Mouse (Mus musculus): Measurements from ENCODE around the gene Spef1. TPM values are rescaled to one million over a fixed set of nuclear protein-coding genes. Genes with fewer than 3 reads are reported as not detected.
A peak's percentile ranks its signal among the peaks of the same experiment; 100 is the strongest.

Gene Spef1
- polyA plus RNA-seq, 2 experiments from 2014 or later: 0.34 to 0.79 TPM

DNA sequence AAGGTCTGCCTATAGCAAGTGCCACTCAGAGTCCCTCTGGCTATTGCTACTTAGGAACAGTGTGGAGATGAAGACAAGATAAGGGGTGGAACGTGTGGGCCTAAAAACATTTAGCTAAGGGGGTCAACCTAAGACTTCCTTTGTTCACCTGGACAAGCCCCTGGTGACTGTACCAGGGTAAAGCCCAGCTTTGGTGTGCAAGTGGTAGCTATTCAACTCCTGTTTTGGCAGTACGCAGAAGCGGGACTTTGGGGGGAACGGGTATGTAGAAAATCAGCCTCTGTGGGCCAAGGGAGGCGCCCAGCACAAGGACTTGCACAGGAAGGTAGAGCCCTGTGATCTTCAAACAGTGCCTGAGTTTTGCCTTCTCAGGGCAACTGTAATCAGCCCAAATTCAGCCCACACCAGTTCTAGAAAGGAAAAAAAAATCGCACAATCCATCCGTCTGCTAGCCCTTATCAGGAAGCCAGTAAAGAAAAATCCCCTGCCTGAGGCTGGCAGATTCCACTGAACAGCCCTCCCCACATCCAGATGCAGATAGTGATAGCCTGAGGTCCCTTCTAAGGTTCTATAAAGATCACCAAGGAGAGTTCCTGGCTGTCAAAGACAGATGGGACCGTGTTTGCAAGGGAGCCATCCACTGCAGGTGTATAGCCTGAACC, 18.6 kb upstream of the Spef1 start:
- no peak for ATAC-seq

DNA sequence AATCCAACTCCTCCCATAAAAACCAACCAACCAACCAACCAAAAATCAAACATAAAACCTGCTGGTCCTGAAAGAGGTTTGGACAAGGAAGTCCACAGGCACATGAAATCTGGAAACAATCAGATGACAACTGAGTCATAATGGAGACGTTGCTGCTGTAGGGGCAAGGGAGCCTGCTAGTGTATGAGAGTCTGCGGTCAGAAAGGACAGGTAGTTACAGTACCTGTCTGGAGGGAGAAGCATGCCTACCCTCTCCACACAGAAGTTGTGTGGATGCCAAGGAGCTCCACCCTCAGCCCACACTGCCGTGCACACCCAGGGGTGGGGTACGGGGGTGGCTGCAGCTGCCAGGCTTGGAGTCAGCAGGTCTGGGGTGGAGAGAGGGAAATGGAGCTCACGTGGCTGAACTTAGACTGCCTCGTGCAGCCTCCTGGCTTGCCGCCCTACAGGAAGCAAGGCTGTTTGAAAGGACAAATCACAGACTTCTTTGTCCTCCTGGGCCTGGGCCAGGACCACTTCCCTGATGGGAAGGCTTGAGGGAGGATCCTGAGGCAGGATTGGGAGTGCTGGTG, 17.4 kb upstream of the Spef1 start:
- peak; percentile 39 for ATAC-seq

DNA sequence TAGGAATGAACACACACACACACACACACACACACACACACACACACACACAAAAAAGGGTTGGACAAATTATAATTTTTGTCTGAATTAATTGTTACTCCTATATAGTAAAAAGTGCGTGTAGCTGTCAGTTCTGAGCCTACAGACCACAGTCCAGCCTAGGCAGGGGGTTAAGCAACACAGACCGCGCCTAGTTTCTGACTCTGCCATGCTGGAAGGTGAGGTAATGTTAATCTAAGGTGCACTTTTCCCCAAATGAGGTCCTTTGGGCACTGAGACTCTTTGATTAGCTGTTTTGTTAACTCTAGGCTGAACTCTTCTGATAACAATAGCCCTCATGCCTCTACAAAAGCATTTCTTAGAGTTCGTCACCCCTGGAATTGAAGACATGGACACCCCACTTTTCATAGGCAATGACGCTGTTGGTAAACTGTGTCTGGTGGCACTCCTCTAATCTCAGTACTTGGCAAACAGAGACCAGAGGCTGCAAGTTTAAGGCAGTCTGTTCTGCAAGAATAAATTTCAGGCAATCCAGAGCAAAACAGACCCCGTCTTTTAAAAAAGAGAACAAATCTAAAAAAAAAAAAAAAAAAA, 16.8 kb upstream of the Spef1 start:
- ATAC-seq: no peak

DNA sequence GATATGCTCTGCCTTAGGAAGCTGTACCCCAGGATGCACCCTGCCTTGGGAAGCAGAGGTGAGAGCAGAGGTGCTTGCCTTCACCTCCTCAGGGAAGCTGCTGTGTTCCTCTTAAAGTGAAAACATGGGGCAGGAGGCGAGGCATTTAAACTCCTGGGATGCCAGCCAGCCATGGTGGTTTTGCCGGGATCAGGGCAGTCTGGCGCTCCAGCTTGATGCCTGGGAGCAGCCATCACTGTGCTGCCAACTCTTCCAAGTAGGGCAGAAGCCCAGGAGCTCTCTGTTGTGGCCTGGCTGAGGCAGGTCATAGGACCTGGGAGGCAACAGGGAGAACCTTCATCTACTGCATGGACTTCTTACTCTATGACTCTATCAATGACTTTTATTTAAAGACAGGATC, 14.2 kb upstream of the Spef1 start:
- no peak for ATAC-seq

DNA sequence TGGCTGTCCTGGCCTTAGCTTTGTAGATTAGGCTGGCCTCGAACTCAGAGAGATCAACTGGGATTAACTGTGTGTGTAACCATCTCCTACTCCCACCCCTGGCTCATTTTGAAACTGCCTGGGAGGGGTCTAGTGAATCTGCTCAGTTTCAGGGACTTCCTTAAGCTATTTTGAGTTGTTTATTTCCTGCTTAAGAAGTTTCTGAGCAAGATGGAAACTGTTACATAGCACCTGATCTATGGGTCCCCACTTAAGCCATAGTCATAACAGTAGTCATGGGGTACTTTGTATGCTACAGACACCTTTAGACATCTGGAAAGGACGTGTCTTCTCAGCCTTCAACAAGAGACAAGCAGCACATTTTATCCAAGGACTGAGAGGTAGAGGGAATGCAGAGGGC, 13.6 kb upstream of the Spef1 start:
- ATAC-seq: no peak

DNA sequence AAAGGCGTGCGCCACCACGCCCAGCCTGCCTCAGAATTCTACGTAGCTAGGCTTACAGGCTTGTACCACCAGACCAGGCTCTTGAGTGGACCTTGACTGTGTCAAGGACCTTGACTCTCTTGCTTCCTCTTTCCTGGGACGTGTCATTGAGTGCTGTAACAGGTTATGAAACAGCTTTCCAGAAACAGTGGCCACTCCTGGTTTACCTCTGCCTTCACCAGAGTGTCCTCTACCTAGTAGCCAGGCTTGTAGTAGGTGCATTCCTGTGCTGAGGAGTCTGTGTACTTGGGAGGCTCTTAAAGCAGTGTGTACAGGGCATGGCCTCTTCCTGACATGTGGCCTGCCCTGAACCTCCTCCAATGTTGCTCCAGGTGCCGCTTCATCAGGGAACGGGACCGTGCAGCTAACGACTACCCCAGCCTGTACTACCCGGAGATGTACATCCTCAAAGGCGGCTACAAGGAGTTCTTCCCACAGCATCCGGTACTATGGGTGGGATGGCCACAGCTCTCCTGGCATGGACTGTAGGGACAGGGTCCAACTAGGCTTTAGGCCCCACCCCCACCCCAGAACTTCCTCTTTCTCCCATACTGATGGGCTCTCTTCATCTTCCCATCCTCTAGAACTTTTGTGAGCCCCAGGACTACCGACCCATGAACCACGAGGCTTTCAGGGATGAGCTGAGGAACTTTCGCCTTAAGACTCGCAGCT, 9.7 kb upstream of the Spef1 start:
- no peak for ATAC-seq

DNA sequence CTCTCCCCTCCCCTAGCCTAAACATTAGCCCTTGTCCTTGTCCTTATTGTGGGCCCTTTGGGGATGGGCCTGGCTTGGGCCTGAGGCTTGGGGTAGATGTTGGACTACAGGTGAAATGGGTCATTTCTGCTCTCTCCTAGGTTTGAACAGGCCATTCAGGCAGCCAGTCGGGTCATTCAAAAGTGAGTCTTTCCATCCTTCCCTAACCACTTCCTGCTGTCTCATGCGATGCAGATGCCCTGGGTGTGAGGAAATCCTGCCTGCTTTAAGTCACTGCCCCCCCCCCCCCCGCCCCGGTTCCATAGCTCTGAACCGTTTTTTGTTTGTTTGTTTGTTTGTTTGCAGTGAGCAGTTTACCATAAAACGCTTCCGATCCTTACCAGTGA, 3.9 kb upstream of the Spef1 start:
- ATAC-seq: peak; percentile 30

DNA sequence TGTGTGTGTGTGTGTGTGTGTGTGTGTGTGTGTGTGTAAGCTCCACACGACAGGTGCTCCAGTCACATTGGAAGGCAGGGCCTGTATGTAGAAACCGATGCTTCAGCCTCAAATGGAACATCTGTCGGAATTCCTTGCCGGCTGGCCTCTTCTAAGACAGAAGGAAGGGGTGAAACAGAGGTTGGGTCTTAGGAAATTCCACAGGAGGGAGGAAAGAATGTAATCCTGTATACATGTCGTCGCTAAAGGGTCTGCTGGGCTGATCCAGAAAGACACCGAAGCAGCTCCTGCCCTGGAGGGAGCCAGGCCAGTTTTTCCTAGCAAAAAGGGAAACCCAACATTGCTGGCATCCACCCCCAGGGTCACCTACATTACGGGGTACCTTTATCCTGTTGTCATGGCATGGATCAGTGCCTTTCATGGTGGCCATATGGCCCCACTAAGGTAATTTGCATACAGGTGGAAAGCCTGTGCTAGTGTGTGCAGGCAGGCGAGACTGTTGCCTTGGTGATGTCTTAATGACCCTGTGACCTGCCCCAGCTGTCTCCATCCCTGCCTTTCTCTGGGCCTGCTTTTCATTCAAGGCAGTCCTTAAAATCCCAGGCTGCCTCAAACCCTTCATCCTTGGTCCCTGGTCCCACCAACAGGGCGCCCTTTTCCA, 3.4 kb upstream of the Spef1 start:
- peak; percentile 6 for ATAC-seq

DNA sequence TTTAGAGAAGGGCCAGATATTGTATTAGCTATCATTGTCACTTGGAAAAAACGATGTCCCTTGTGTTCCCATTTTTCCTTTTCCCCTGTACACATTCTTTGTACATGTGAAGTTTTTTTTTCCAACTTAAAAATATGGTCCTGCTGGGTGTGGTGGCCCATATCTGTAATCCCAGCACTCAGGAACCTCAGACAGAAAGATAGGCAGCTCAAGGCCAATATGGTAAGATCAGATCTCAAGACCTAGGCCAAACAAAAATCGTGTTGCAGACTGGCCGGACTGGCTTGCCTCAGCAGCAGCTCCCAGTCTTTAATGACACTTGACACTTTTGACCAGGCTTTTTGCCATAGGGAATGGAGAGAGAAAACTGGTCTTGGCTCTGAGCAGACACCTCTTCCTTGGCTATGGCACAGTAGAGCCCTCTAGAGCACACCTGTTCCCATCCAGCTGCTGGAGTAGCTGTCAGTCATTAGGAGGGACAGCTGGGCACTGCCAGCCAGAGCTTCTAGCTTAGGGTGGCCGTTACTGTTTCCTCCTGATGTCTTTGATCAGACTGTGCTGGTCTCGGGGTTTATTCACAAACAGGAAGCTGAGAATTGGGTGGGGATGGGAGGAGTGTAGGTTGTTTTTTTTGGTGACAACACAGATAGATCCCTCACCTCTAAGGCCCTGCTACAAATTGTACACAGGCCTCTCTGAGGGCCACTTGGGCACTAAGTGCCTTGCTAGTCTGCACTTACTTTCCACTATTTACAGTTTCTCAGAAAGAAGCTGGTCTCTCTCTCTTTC, 2.6 kb upstream of the Spef1 start:
- peak; percentile 54 for ATAC-seq

DNA sequence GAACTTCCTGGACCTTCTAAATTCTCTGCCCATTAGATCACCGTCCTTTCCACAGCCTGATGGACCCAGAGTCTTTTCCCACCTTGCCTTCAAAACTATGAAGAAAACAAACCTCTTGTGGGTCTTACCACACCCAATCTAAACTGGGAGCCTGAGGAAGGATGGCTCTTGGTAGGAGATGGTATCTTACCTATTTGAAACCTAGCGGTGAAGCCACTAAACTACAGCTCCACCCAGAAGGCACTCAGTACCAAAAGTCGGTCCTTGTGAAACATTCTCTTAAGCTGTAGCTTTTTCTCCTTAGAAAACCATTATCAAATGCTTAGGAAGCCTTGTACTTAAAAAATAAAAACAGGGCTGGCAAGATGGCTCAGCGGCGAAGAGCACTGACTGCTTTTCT, 1.2 kb upstream of the Spef1 start:
- peak; percentile 31 for ATAC-seq

DNA sequence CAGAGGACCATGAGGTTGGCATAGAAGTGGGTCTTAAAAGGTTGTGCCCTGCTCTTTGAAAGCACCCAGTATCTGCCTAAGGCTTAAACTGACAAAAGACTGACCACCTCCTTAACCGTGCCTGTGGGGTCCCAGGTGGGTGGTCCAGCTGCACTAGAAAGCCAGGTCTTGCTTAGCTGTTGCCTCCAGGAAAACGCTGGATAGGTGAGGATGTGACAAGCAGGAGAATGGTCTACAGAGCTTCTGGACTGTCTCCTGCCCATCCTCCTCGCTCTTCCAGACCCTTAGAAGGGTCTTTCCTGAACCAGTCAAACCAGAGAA, 480 bp upstream of the Spef1 start:
- ATAC-seq: no peak

DNA sequence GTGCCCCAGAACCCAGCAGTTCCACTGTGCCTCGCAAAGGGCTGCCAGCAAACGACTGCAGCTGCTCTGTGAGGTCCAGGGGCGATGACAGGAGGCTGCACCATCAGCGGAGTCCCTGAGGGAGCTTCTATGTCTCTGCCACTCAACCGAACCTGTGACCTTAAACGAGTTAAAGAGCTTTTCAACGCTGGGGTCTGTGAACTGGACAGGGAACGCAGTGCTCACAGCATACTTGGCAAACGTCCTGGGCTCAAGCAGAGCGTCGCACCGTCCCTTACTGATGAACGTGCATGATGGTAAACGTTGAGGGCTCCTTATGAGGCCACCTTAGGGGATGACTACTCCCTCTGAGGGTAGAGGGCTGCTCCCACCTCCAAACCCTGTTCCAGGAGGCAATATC, 739 bp downstream of the Spef1 start:
- no peak for ATAC-seq

DNA sequence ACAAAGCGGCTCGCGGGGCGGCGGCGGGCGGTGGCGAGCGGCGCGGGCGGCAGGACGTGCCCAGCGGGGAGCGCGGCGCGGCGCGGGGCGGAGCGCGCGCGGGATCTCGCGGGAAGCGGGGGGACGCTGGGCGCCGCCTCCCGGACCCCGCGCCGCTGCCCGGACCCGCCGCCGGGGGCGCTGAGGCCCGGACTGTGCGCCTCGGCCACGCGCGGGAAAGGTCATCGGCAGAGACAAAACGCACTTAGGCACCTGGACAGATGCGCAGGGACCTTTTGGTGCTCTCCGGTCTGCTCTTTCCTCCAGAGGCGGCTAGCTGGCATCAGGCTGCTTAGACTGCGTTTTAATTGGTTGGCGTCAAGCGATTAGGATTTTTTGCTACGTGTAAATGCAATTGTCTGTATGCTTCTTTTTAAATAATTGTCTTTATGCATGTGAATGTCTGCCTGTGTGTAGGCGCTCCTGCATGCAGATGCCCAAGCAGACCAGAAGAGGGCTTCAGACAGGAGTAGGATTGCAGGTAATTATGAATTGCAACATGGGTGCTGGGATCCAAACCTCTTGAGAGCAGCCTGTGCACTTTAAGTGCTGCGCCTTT, 7.0 kb downstream of the Spef1 start, which contains the start of gene Cenpb:
Gene Cenpb, minus strand, starts transcription at position 78 of the 598 bp plus-strand sequence.
- ATAC-seq: peak; percentile 81

DNA sequence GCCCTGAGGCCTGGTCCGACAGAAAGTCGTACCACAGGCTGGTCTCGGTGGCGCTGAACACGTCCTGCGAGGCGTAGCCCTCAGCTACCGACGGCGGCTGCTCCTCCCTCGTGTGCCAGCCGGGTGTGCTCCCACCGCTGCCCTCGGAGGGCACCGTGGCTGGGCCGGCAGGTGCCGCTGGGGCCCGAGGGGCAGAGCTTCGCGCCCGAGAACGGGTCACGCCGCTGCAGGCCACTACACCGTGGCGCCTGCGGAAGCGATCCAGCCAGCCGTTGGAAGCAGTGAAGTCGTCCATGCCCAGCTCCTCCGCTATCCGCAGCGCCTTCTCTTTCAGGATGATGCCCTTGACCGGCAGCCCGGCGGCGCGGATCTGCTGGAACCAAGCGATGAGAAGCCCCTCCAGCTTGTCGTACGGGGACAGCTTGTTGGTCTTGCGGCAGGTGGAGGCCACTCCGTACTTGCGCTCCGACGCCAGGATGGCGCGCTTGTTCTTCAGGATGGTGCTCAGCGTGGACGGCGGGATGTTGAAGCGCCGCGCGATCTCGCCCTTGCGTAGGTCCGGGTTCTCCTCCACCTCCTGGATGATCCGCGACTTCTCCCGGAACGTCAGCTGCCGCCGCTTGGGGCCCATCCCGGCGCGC, 7.7 kb downstream of the Spef1 start:
- peak; percentile 33 for ATAC-seq

DNA sequence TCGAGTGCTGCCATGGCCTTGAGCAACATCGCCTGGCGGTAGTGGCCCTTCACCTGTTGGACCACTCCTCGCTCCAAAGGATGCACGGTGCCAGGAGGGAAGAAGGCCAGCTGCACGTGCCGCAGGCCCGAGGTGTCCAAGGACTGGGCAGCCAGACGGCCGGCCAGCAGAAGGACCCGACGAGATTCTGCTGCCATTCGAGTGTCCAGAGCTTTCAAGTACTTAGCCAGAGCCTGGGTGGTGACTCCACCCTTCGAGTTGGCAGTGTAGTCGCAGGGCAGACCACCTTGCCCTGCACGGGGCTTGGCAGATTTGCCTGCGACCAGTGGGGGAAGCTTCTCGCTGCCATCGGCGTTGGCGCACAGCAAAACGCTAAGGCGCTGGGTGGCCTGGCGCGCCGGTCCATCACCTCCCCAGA, 8.2 kb downstream of the Spef1 start:
- ATAC-seq: no peak

DNA sequence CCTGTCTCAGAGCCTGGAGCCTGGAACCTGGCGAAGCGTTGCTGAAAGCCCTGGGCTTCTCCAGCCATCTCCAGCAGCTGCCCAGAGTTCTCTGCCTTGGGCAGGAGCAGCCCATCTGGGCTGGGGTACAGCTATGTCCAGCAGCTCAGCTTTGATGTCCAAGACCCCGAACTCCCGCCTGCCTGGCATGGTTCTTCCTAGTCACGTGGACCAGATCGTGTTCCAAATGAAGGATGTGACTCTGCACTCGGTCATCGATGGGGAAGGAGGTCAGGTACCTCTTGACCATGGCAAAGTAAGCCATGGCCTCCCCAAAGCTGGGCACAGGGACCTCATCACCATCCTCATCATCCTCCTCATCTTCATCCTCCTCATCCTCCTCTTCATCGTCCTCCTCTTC, 9.2 kb downstream of the Spef1 start:
- no peak for ATAC-seq

DNA sequence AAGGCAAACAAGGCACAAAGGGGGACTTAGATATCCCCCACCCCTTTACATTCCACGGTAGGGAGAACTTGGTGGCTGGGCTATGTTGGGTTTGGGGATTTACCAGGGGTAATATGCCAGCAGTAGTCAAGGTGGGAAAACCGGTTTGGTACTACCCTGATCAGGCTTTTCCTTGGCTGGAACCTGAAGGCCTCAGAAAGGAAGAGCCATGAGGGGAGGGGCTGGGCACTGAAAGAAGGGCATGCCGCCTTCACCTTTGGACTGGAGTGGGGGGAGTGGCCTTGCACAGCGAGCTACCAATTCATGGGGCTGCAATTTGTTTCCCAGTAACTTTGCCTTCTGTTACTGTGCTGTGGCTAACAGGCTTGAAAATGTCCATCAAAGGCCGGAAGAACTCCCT, 10.6 kb downstream of the Spef1 start:
- ATAC-seq: no peak

DNA sequence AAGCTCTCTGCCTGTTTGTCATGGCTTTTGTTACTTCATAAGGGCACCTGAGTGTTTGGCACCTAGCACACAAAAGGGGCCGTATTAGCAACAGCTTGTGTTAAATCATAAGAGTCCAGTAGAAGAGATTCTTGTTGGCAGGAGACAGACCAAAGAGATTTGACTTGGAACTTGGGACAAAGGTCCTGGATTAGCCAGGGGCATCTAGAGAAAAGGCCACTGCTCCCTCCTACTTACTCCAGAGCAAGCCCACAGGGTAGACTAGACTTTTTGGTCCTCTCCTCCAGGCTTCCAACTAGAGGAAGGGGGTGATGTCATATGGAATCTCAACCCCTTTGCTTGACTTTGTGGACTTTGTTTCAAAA, 11.2 kb downstream of the Spef1 start:
- ATAC-seq: no peak

DNA sequence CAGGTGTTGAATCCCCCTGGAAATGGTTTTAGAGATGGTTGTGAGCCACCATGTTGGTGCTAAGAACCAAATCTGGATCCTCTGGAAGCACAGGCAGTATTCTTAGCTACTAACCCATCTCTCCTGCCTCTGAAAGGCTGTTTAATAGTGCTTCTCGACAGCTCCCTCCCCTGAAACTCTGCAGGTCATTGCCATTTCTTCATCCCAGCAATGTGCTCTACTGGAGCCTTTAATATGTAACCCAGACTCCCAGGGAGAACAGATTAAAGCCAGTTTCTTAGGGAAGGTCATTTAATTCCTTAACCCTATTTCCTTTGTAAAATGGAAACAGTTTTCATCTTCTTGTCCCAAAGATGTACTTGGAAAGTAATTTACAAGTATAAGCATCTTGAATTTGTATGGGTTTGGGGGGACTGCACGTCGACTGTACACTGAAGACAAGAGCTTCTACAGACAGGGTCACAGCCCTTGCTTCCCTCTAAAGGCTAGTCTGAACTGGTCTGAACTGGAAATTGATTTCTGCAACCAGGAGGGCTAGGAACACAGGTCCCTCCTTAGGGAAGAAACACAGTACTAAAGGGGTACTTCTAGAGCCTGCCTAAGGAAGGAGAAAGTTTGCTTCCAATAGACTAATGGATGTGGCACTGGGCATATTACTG, 11.7 kb downstream of the Spef1 start:
- no peak for ATAC-seq

DNA sequence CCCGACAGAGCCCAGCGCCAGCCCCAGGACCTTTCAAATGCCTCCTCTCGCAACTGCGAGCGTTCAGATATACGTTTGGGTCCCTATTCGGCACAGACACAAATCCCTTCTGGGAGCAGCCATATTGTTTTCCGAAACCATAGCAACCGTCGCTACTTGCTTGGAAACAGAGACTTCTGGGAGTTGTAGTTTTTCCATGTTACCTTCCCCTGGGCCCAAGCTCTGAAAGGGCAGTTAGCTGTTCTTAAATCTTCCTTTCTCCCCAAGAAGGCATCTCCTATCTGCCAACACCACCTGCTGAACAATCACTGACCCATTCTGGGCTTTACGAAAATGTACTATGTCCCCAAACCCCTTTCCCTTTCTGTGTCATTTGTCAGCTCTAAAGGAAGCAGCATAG, 12.4 kb downstream of the Spef1 start:
- ATAC-seq: peak; percentile 93

DNA sequence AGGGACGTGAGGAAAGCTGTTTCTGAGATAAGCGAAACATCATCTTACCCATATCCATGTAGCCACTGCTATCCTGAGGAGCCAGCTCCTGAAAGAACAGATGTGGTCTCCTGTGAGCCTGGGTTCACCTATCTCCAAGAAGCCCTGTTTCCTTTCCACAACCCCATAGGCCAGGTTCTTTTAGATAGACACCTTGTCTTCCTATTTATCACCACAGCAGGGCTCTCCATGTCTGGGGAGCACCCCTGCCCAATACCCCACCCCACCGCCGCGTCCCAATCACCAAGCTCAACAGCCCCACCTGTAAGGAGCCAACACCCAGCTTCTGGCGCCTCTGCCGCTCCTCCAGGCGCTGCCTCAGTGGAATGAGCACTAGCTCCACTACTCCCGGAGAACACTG, 14.8 kb downstream of the Spef1 start:
- ATAC-seq: no peak

Measured in CD4-positive, CD25-positive, alpha-beta regulatory T cell, adult 4 months (primary cell).